Mouse (Mus musculus) C2C12 (cell line): ENCODE measurements at regions not wholly inside any gene's neighbourhood (a gene's known extent, or its start where the extent isn't known, plus 50 kb on each side); places are given as distances from the start of the nearest gene placed in this dataset.

ENCODE experiments used
- H3K27me3 ChIP-seq: one replicate; pipeline ENCODE4 v1.6.1; 2011; ENCODE audit not compliant: control insufficient read depth, insufficient read depth, insufficient read length
- H3K36me3 ChIP-seq: one replicate; pipeline ENCODE4 v1.6.1; 2011; ENCODE audit not compliant: control insufficient read depth, insufficient read depth
- H3K4me3 ChIP-seq: one replicate; pipeline ENCODE4 v1.5.1; 2011; ENCODE audit warnings: mild to moderate bottlenecking, control low read depth; ENCODE audit not compliant: poor library complexity, insufficient read depth, severe bottlenecking
- H3K79me2 ChIP-seq: one replicate; pipeline ENCODE4 v1.6.1; 2011; ENCODE audit not compliant: control insufficient read depth, insufficient read depth
- H3K79me3 ChIP-seq: one replicate; pipeline ENCODE4 v1.6.1; 2011; ENCODE audit warnings: low read depth, control low read depth
- H3ac ChIP-seq: one replicate; pipeline ENCODE3; 2011; ENCODE audit warnings: low read depth; ENCODE audit not compliant: control insufficient read depth, insufficient read length
- CEBPB ChIP-seq: IDR thresholded peaks from one replicate; pipeline ENCODE4 v1.6.1; 2011; ENCODE audit warnings: low read depth, mild to moderate bottlenecking, control low read depth, moderate library complexity
- CTCF ChIP-seq: IDR thresholded peaks from one replicate; pipeline ENCODE4 v1.5.1; 2011; ENCODE audit not compliant: control insufficient read depth, insufficient read depth, insufficient read length
- FOSL1 ChIP-seq: IDR thresholded peaks from one replicate; pipeline ENCODE4 v1.8.0; 2011; ENCODE audit warnings: mild to moderate bottlenecking, low read length; ENCODE audit not compliant: poor library complexity, insufficient read depth, severe bottlenecking
- MAX ChIP-seq: IDR thresholded peaks from one replicate; pipeline ENCODE4 v1.6.1; 2011; ENCODE audit warnings: mild to moderate bottlenecking, control low read depth
- MYOD1 ChIP-seq: IDR thresholded peaks from one replicate; pipeline ENCODE4 v1.6.1; 2011; ENCODE audit warnings: low read depth; ENCODE audit not compliant: control insufficient read depth, insufficient read length
- MYOG ChIP-seq: IDR thresholded peaks from one replicate; pipeline ENCODE4 v1.6.1; 2011; ENCODE audit not compliant: control insufficient read depth, insufficient read length; ENCODE audit errors: extremely low read depth
- USF1 ChIP-seq: IDR thresholded peaks from one replicate; pipeline ENCODE4 v1.6.1; 2011; ENCODE audit warnings: low read depth, mild to moderate bottlenecking, control low read depth, moderate library complexity

- no peaks in the 10 kb centered on the region for H3K79me3 ChIP-seq
- H3K4me3 ChIP-seq = no peak overlapping the region
- H3K27me3 ChIP-seq = no peaks in the 10 kb centered on the region
- H3K79me2 ChIP-seq = no peaks in the 10 kb centered on the region
- TF ChIP-seq CEBPB (no peak), MAX (no peak), FOSL1 (no peak), CTCF (no peak), MYOG (no peak), MYOD1 (no peak), USF1 (no peak)
- H3ac ChIP-seq = no peak overlapping the region
- no peaks in the 10 kb centered on the region for H3K36me3 ChIP-seq
Observed at GRCm38 (mm10) chr14:108334879-108335278, 579.1 kb downstream of the Slitrk1 start.

GRCm38 (mm10) chr14:108326425-108326824 is 587.5 kb downstream of the Slitrk1 start:
- Histone ChIP-seq H3K27me3 (no peaks in the 10 kb centered on the region), H3K4me3 (no peak overlapping the region), H3K79me2 (no peaks in the 10 kb centered on the region), H3ac (no peak overlapping the region), H3K36me3 (no peaks in the 10 kb centered on the region), H3K79me3 (no peaks in the 10 kb centered on the region)
- TF ChIP-seq MAX (no peak), CEBPB (no peak), MYOG (no peak), CTCF (no peak)

GRCm38 (mm10) chr14:108323364-108324037 is 590.5 kb downstream of the Slitrk1 start:
- no peak overlapping the region for H3ac ChIP-seq
- H3K27me3 ChIP-seq = no peaks in the 10 kb centered on the region
- H3K4me3 ChIP-seq = no peak overlapping the region
- H3K79me3 ChIP-seq = no peaks in the 10 kb centered on the region
- no peaks in the 10 kb centered on the region for H3K79me2 ChIP-seq
- no peaks in the 10 kb centered on the region for H3K36me3 ChIP-seq
- no peak for TF ChIP-seq CEBPB
- TF ChIP-seq MYOG = no peak
- TF ChIP-seq MAX = no peak
- TF ChIP-seq FOSL1 = no peak
- TF ChIP-seq MYOD1 = no peak

GRCm38 (mm10) chr14:108307627-108308026 is 606.3 kb downstream of the Slitrk1 start:
- Histone ChIP-seq H3K27me3 (no peaks in the 10 kb centered on the region), H3K79me3 (no peaks in the 10 kb centered on the region), H3K79me2 (no peaks in the 10 kb centered on the region), H3K36me3 (no peaks in the 10 kb centered on the region), H3ac (no peak overlapping the region), H3K4me3 (no peak overlapping the region)
- TF ChIP-seq CEBPB (no peak), USF1 (no peak), FOSL1 (no peak), MYOG (no peak), CTCF (no peak), MYOD1 (no peak), MAX (no peak)

- TF ChIP-seq CTCF (no peak), MAX (no peak), CEBPB (no peak), MYOG (no peak), USF1 (no peak), MYOD1 (no peak), FOSL1 (no peak)
- Histone ChIP-seq H3K79me2 (no peaks in the 10 kb centered on the region), H3K36me3 (no peaks in the 10 kb centered on the region), H3K79me3 (no peaks in the 10 kb centered on the region), H3ac (no peak overlapping the region), H3K27me3 (no peaks in the 10 kb centered on the region), H3K4me3 (no peak overlapping the region)
Observed at GRCm38 (mm10) chr14:108279630-108280029, 634.3 kb downstream of the Slitrk1 start.

- no peaks in the 10 kb centered on the region for H3K79me3 ChIP-seq
- H3K79me2 ChIP-seq = no peaks in the 10 kb centered on the region
- no peaks in the 10 kb centered on the region for H3K36me3 ChIP-seq
- H3ac ChIP-seq = no peak overlapping the region
- TF ChIP-seq MYOD1 (no peak), MAX (no peak), CEBPB (no peak), FOSL1 (no peak), MYOG (no peak), USF1 (no peak), CTCF (no peak)
- no peaks in the 10 kb centered on the region for H3K27me3 ChIP-seq
- H3K4me3 ChIP-seq = no peak overlapping the region
Observed at GRCm38 (mm10) chr14:108261083-108261482, 652.9 kb downstream of the Slitrk1 start.
